Mouse (Mus musculus) heart, embryonic 15.5 days (tissue): Measurements from ENCODE around the gene Racgap1. TPM values are rescaled to one million over a fixed set of nuclear protein-coding genes. Genes with fewer than 3 reads are reported as not detected.
A peak's percentile ranks its signal among the peaks of the same experiment; 100 is the strongest.

Source experiments
- ATAC-seq: fragments of 200-750 bp; cut with Nextera tagmentation; replicated peaks from 2 replicates; pipeline ENCODE4 v1.8.0; 2017; ENCODE audit warnings: low read depth, moderate TSS enrichment; ENCODE audit not compliant: insufficient number of reproducible peaks, insufficient read depth, low FRiP score
- H3K27ac ChIP-seq: fragments of 300-500 bp; sonication (generic); 2 replicates; pipeline ENCODE4 v1.5.1; 2015; ENCODE audit warnings: mild to moderate bottlenecking, inconsistent platforms
- H3K27me3 ChIP-seq: fragments of 300-500 bp; sonication (generic); 2 replicates; pipeline ENCODE4 v1.6.1; 2015; ENCODE audit warnings: inconsistent platforms
- H3K36me3 ChIP-seq: fragments of 300-500 bp; sonication (generic); 2 replicates; pipeline ENCODE4 v1.6.1; 2015; ENCODE audit warnings: mild to moderate bottlenecking, inconsistent platforms
- H3K4me1 ChIP-seq: fragments of 300-500 bp; sonication (generic); replicated peaks from 2 replicates; pipeline ENCODE4 v1.6.1; 2015; ENCODE audit warnings: inconsistent platforms
- H3K4me2 ChIP-seq: fragments of 300-500 bp; sonication (generic); 2 replicates; pipeline ENCODE4 v1.6.1; 2015; ENCODE audit warnings: inconsistent platforms, mild to moderate bottlenecking, moderate library complexity
- H3K4me3 ChIP-seq: fragments of 300-500 bp; sonication (generic); 2 replicates; pipeline ENCODE4 v1.5.1; 2015; ENCODE audit warnings: mild to moderate bottlenecking, inconsistent platforms
- H3K9ac ChIP-seq: fragments of 300-500 bp; sonication (generic); 2 replicates; pipeline ENCODE4 v1.6.1; 2015; ENCODE audit warnings: mild to moderate bottlenecking, inconsistent platforms
- H3K9me3 ChIP-seq: fragments of 300-500 bp; sonication (generic); replicated peaks from 2 replicates; pipeline ENCODE4 v1.6.1; 2016; ENCODE audit warnings: inconsistent platforms
- WGBS: fragments of 180-500 bp; shearing (Covaris S2); methylation state at CpG from one replicate; pipeline ENCODE4 v1.1.7; 2015; ENCODE audit warnings: mixed read lengths; 5-methylcytosine and 5-hydroxymethylcytosine counted together
- polyA plus RNA-seq: library from polyadenylated mRNA; unstranded; fragments of >200 nt; fragmentation: Nextera tagmentation; extraction: Ambion mirVana; gene quantifications from 2 replicates; pipeline ENCODE4 v1.2.1, GENCODE M21; 2015

Racgap1 gene
- polyA plus RNA-seq, 1 experiment from 2014 or later: 112 TPM

- Histone ChIP-seq H3K27me3 (no peaks in the 10 kb centered on the region), H3K4me1 (peaks cover 55% of the 10 kb centered on the region), H3K27ac (no peak overlapping the region), H3K9me3 (no peaks in the 10 kb centered on the region), H3K9ac (no peak overlapping the region), H3K36me3 (peaks cover 15% of the 10 kb centered on the region), H3K4me3 (no peak overlapping the region), H3K4me2 (peak overlapping the region; percentile 30)
- 47% methylated on average over 7 of the region's 7 CpGs for WGBS
- ATAC-seq: no peak
Measured at GRCm38 (mm10) chr15:99644776-99645175, 6.7 kb downstream of the Racgap1 start.

- peaks cover 25% of the 10 kb centered on the region for H3K36me3 ChIP-seq
- 74% methylated on average over 10 of the region's 10 CpGs for WGBS
- no peak overlapping the region for H3K4me2 ChIP-seq
- no peaks in the 10 kb centered on the region for H3K9me3 ChIP-seq
- H3K27me3 ChIP-seq: no peaks in the 10 kb centered on the region
- no peak overlapping the region for H3K4me3 ChIP-seq
- no peak for ATAC-seq
- no peak overlapping the region for H3K9ac ChIP-seq
- H3K27ac ChIP-seq: no peak overlapping the region
- H3K4me1 ChIP-seq: peaks cover 46% of the 10 kb centered on the region
Measured at GRCm38 (mm10) chr15:99643832-99644231, 7.6 kb downstream of the Racgap1 start.

- WGBS: 74% methylated on average over 6 of the region's 6 CpGs
- no peak overlapping the region for H3K9ac ChIP-seq
- no peaks in the 10 kb centered on the region for H3K27me3 ChIP-seq
- peaks cover 30% of the 10 kb centered on the region for H3K36me3 ChIP-seq
- no peak overlapping the region for H3K27ac ChIP-seq
- no peak overlapping the region for H3K4me2 ChIP-seq
- no peak overlapping the region for H3K4me3 ChIP-seq
- no peaks in the 10 kb centered on the region for H3K9me3 ChIP-seq
- H3K4me1 ChIP-seq: peaks cover 36% of the 10 kb centered on the region
- ATAC-seq: no peak
Measured at GRCm38 (mm10) chr15:99642622-99643021, 8.8 kb downstream of the Racgap1 start.

- H3K36me3 ChIP-seq: peaks cover 72% of the 10 kb centered on the region
- 80% methylated on average over 5 of the region's 5 CpGs for WGBS
- no peak for ATAC-seq
Measured at GRCm38 (mm10) chr15:99638124-99638485, 13.4 kb downstream of the Racgap1 start.

GRCm38 (mm10) chr15:99637405-99638123, 13.9 kb downstream of the Racgap1 start:
- Histone ChIP-seq H3K4me1 (no peaks in the 10 kb centered on the region), H3K9ac (no peak overlapping the region), H3K27ac (no peak overlapping the region), H3K27me3 (no peaks in the 10 kb centered on the region), H3K4me2 (no peak overlapping the region), H3K36me3 (peaks cover 77% of the 10 kb centered on the region), H3K4me3 (no peak overlapping the region), H3K9me3 (no peaks in the 10 kb centered on the region)
- no peak for ATAC-seq
- 86% methylated on average over 12 of the region's 12 CpGs for WGBS

More at GRCm38 (mm10) chr15:99638124-99638485, 13.4 kb downstream of the Racgap1 start:
- H3K4me3 ChIP-seq: no peak overlapping the region
- no peak overlapping the region for H3K4me2 ChIP-seq
- H3K9ac ChIP-seq: no peak overlapping the region
- H3K27ac ChIP-seq: no peak overlapping the region
- no peaks in the 10 kb centered on the region for H3K9me3 ChIP-seq
- no peaks in the 10 kb centered on the region for H3K27me3 ChIP-seq
- H3K4me1 ChIP-seq: no peaks in the 10 kb centered on the region; the same call in 1 of the 2 replicates

- Histone ChIP-seq H3K27me3 (no peaks in the 10 kb centered on the region), H3K36me3 (peaks cover 88% of the 10 kb centered on the region), H3K9ac (no peak overlapping the region), H3K27ac (no peak overlapping the region), H3K4me3 (no peak overlapping the region), H3K9me3 (no peaks in the 10 kb centered on the region), H3K4me1 (no peaks in the 10 kb centered on the region), H3K4me2 (no peak overlapping the region)
- 89% methylated on average over 7 of the region's 7 CpGs for WGBS
- no peak for ATAC-seq
Measured at GRCm38 (mm10) chr15:99634702-99635101, 16.8 kb downstream of the Racgap1 start.

- no peaks in the 10 kb centered on the region for H3K9me3 ChIP-seq
- no peak for ATAC-seq
- peaks cover 87% of the 10 kb centered on the region for H3K36me3 ChIP-seq
- H3K4me3 ChIP-seq: no peak overlapping the region
- H3K9ac ChIP-seq: no peak overlapping the region
- no peaks in the 10 kb centered on the region for H3K27me3 ChIP-seq
- H3K4me1 ChIP-seq: no peaks in the 10 kb centered on the region
- H3K4me2 ChIP-seq: no peak overlapping the region
- H3K27ac ChIP-seq: no peak overlapping the region
Measured at GRCm38 (mm10) chr15:99631618-99632017, 19.8 kb downstream of the Racgap1 start.

GRCm38 (mm10) chr15:99622063-99622462, 29.4 kb downstream of the Racgap1 start:
- no peak overlapping the region for H3K27ac ChIP-seq
- H3K9me3 ChIP-seq: no peaks in the 10 kb centered on the region
- no peaks in the 10 kb centered on the region for H3K4me1 ChIP-seq
- WGBS: 94% methylated on average over 11 of the region's 11 CpGs
- no peak for ATAC-seq
- no peaks in the 10 kb centered on the region for H3K27me3 ChIP-seq
- H3K36me3 ChIP-seq: peaks cover 60% of the 10 kb centered on the region
- no peak overlapping the region for H3K9ac ChIP-seq
- no peak overlapping the region for H3K4me2 ChIP-seq
- H3K4me3 ChIP-seq: no peak overlapping the region

- Histone ChIP-seq H3K4me2 (no peak overlapping the region), H3K4me1 (peaks cover 8% of the 10 kb centered on the region), H3K27me3 (no peaks in the 10 kb centered on the region), H3K36me3 (peaks cover 41% of the 10 kb centered on the region), H3K9ac (no peak overlapping the region), H3K4me3 (no peak overlapping the region), H3K9me3 (no peaks in the 10 kb centered on the region), H3K27ac (no peak overlapping the region)
- no peak for ATAC-seq
- 82% methylated on average over 4 of the region's 4 CpGs for WGBS
Measured at GRCm38 (mm10) chr15:99619821-99620220, 31.6 kb downstream of the Racgap1 start.

- H3K27me3 ChIP-seq: peaks cover 3% of the 10 kb centered on the region; the same call in 1 of the 2 replicates
- no peak for ATAC-seq
- H3K9me3 ChIP-seq: no peaks in the 10 kb centered on the region
- no peak overlapping the region for H3K27ac ChIP-seq
- no peak overlapping the region for H3K4me2 ChIP-seq
- no peak overlapping the region for H3K4me3 ChIP-seq
- H3K36me3 ChIP-seq: peaks cover 30% of the 10 kb centered on the region
- 87% methylated on average over 3 of the region's 3 CpGs for WGBS
- H3K4me1 ChIP-seq: peaks cover 15% of the 10 kb centered on the region
- no peak overlapping the region for H3K9ac ChIP-seq
Measured at GRCm38 (mm10) chr15:99618595-99618994, 32.9 kb downstream of the Racgap1 start.

GRCm38 (mm10) chr15:99615246-99615645, 36.2 kb downstream of the Racgap1 start:
- Histone ChIP-seq H3K27ac (0 out of 2 replicates have a peak overlapping the region, but pooled peaks have one; percentile 0), H3K9ac (no peak overlapping the region), H3K27me3 (peaks cover 14% of the 10 kb centered on the region; the same call in 1 of the 2 replicates), H3K4me3 (no peak overlapping the region), H3K9me3 (no peaks in the 10 kb centered on the region), H3K4me2 (peak overlapping the region; percentile 43; the same call in 1 of the 2 replicates), H3K36me3 (peaks cover 2% of the 10 kb centered on the region; the same call in 1 of the 2 replicates), H3K4me1 (peaks cover 21% of the 10 kb centered on the region)
- 0 out of 2 replicates have a peak, but pooled peaks have one; percentile 2 for ATAC-seq
- 23% methylated on average over 9 of the region's 9 CpGs for WGBS

- H3K9me3 ChIP-seq: no peaks in the 10 kb centered on the region
- no peak overlapping the region for H3K4me3 ChIP-seq
- H3K4me1 ChIP-seq: peaks cover 21% of the 10 kb centered on the region
- WGBS: 4% methylated on average over 12 of the region's 12 CpGs
- H3K36me3 ChIP-seq: no peaks in the 10 kb centered on the region
- H3K9ac ChIP-seq: no peak overlapping the region
- peak overlapping the region; percentile 43 for H3K4me2 ChIP-seq
- ATAC-seq: peak; percentile 48; the same call in 1 of the 2 replicates
- H3K27ac ChIP-seq: peak overlapping the region; percentile 21; the same call in 1 of the 2 replicates
- peaks cover 14% of the 10 kb centered on the region; the same call in 1 of the 2 replicates for H3K27me3 ChIP-seq
Measured at GRCm38 (mm10) chr15:99614753-99615152, 36.7 kb downstream of the Racgap1 start.
